Mouse (Mus musculus) hindbrain, postnatal 0 days (tissue): ENCODE measurements around the gene Rac2. TPM values are rescaled to one million over a fixed set of nuclear protein-coding genes. Genes with fewer than 3 reads are reported as not detected.

Source experiments
- ATAC-seq: fragments of 200-750 bp; cut with Nextera tagmentation; 2 replicates; pipeline ENCODE4 v1.8.0; 2017; ENCODE audit warnings: mild to moderate bottlenecking, moderate TSS enrichment, moderate library complexity
- DNase-seq: peaks from one replicate; pipeline ENCODE4 v3.0.0-alpha.2; 2015; ENCODE audit warnings: low spot score
- H3K27ac ChIP-seq: fragments of 300-500 bp; sonication (generic); 2 replicates; pipeline ENCODE4 v1.5.1; 2014; ENCODE audit warnings: mild to moderate bottlenecking
- H3K27me3 ChIP-seq: fragments of 300-500 bp; sonication (generic); 2 replicates; pipeline ENCODE4 v1.6.1; 2014; ENCODE audit warnings: low read length, mixed read lengths; ENCODE audit not compliant: insufficient read depth
- H3K36me3 ChIP-seq: fragments of 300-500 bp; sonication (generic); 2 replicates; pipeline ENCODE4 v1.6.1; 2014; ENCODE audit warnings: low read length, mixed read lengths; ENCODE audit not compliant: insufficient read depth
- H3K4me1 ChIP-seq: fragments of 300-500 bp; sonication (generic); 2 replicates; pipeline ENCODE4 v1.6.1; 2014; ENCODE audit warnings: antibody characterized with exemption, low read length, mixed read lengths; ENCODE audit not compliant: insufficient read depth
- H3K4me2 ChIP-seq: fragments of 300-500 bp; sonication (generic); 2 replicates; pipeline ENCODE4 v1.6.1; 2014; ENCODE audit warnings: low read depth, mild to moderate bottlenecking, low read length, moderate library complexity, mixed read lengths
- H3K4me3 ChIP-seq: fragments of 300-500 bp; sonication (generic); 2 replicates; pipeline ENCODE4 v1.5.1; 2014; ENCODE audit warnings: low read length
- H3K9ac ChIP-seq: fragments of 300-500 bp; sonication (generic); replicated peaks from 2 replicates; pipeline ENCODE4 v1.6.1; 2014; ENCODE audit warnings: mild to moderate bottlenecking, low read length, moderate library complexity, mixed read lengths
- H3K9me3 ChIP-seq: fragments of 300-500 bp; sonication (generic); 2 replicates; pipeline ENCODE4 v1.6.1; 2016; ENCODE audit warnings: low read length, mixed read lengths
- CTCF ChIP-seq: IDR thresholded peaks from 2 replicates; pipeline ENCODE4 v1.5.1; 2016; ENCODE audit warnings: antibody characterized with exemption, control low read depth, low read depth
- WGBS: fragments of 180-500 bp; shearing (Covaris S2); extraction: QIAGEN DNeasy Blood & Tissue Kit; methylation state at CpG from one replicate; pipeline ENCODE4 v1.1.7; 2014; 5-methylcytosine and 5-hydroxymethylcytosine counted together
- polyA plus RNA-seq: library from polyadenylated mRNA; unstranded; fragments of >200 nt; fragmentation: Nextera tagmentation; extraction: Ambion mirVana; gene quantifications from 2 replicates; pipeline ENCODE4 v1.2.1, GENCODE M21; 2015
- total RNA-seq: library from RNA; depleted of rRNA; stranded (reverse); fragments of >200 nt; gene quantifications from 2 replicates; pipeline ENCODE4 v1.2.3, GENCODE M21; 2014

Rac2 gene
- total and polyA plus RNA-seq, 2 experiments from 2014 or later = 3.4 to 6.8 TPM

DNA sequence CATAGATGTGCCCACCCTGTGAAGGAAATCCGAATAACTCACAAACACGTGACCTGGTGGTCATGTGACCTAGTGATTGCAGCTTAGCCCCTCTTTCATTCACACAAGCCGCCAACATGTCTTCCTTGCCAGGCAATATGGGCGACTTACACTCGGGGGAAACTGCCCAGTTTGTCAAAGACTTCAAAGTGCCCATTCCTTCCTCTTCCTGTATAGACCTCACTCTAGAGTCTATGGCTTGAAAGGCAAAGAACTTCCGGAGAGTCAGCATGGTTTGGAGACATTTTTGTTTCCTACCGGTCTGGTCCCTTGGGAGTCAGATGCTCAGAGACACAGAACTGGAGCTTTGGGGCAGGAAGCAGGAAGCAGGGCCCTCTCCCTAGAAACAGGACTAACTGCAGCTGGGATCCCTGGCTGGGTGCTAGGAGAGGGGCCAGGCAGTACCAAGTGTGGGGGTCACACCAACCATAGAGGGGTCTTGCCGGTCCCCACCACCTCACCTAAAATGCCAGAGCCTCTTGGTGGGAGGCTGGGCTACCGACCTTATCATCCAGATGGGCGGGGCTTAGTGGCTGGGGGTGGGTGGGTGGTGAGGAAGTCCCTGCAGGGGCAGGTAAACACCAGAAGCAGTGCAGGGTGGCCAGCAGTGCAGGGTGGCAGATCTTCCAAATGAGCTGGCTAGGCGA is 43.7 kb downstream of the Rac2 start:
- Histone ChIP-seq H3K27ac (peak overlapping the region; percentile 61), H3K36me3 (no peaks in the 10 kb centered on the region)
- no peak for ATAC-seq

DNA sequence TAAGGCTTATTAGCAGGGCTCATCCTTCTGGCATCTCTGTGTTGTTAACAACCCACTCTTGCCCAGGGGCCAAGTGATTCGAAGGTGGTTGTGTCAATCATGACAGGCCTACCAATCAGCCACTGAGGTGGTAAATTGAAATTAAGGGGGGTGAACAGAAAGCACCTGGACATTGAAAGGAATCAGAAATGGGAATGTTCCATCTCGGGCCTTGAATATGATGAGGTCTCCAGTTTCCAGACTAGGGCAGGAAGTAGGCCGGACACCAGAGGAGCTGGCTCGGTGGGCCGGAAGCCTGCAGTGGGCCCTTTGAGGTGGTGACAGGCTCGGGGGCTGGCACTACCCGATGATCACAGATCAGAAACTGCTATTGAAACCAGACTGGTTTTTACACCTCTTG is 44.6 kb downstream of the Rac2 start:
- ATAC-seq (no peak), DNase-seq (peak; percentile 52)
- TF ChIP-seq CTCF = no peak
- no peak overlapping the region for H3K4me2 ChIP-seq
- no peaks in the 10 kb centered on the region for H3K9me3 ChIP-seq
- H3K9ac ChIP-seq = no peak overlapping the region
- 76% methylated on average over 7 of the region's 7 CpGs for WGBS
- H3K4me1 ChIP-seq = peaks cover 20% of the 10 kb centered on the region
- H3K36me3 ChIP-seq = no peaks in the 10 kb centered on the region
- no peak overlapping the region for H3K4me3 ChIP-seq
- H3K27me3 ChIP-seq = no peaks in the 10 kb centered on the region
- no peak overlapping the region for H3K27ac ChIP-seq

More for the DNA sequence above, 43.7 kb downstream of the Rac2 start:
- H3K4me1 ChIP-seq = peaks cover 20% of the 10 kb centered on the region
- no peak for TF ChIP-seq CTCF
- 52% methylated on average over 11 of the region's 11 CpGs for WGBS
- H3K9ac ChIP-seq = peak overlapping the region; percentile 37
- H3K27me3 ChIP-seq = no peaks in the 10 kb centered on the region
- peak overlapping the region; percentile 47 for H3K4me2 ChIP-seq
- DNase-seq = peak; percentile 19
- H3K9me3 ChIP-seq = no peaks in the 10 kb centered on the region
- peak overlapping the region; percentile 16 for H3K4me3 ChIP-seq

DNA sequence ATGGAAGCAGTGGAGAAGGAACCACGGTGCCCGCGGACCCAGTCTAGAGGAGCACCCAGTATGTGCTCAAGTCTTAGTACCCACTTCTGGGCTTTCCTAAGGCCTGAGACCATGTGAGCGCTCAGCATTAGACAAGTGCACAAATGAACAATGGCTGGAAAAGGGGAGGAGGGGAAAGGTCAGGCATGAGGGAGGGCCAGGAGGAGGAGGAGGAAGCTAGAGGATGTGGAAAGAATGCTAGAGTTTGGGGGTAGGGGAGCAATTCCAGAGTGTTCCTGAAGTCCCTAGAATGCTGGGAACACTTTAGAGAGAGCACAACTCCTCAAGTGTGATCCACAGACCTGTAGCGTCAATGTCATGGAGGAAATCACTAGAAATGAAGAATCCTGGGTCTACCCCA is 48.4 kb downstream of the Rac2 start:
- no peak overlapping the region for H3K4me2 ChIP-seq
- DNase-seq (no peak), ATAC-seq (no peak)
- H3K27me3 ChIP-seq = no peaks in the 10 kb centered on the region
- H3K9me3 ChIP-seq = no peaks in the 10 kb centered on the region
- no peak overlapping the region for H3K4me3 ChIP-seq
- no peak overlapping the region for H3K9ac ChIP-seq
- no peaks in the 10 kb centered on the region for H3K36me3 ChIP-seq
- no peak for TF ChIP-seq CTCF
- peaks cover 3% of the 10 kb centered on the region; the same call in 1 of the 2 replicates for H3K4me1 ChIP-seq
- H3K27ac ChIP-seq = no peak overlapping the region
- WGBS = 85% methylated on average over 5 of the region's 5 CpGs

- WGBS = 78% methylated on average over 6 of the region's 6 CpGs
Observed at GRCm38 (mm10) chr15:78521892-78522291, 50.7 kb downstream of the Rac2 start.

GRCm38 (mm10) chr15:78521331-78521730 is 51.3 kb downstream of the Rac2 start:
- ATAC-seq (no peak), DNase-seq (no peak)
- 72% methylated on average over 8 of the region's 8 CpGs for WGBS
- Histone ChIP-seq H3K36me3 (no peaks in the 10 kb centered on the region), H3K27me3 (no peaks in the 10 kb centered on the region), H3K9me3 (no peaks in the 10 kb centered on the region), H3K4me3 (no peak overlapping the region), H3K27ac (no peak overlapping the region), H3K4me2 (no peak overlapping the region), H3K9ac (no peak overlapping the region), H3K4me1 (no peaks in the 10 kb centered on the region)
- TF ChIP-seq CTCF = no peak

More at GRCm38 (mm10) chr15:78521892-78522291, 50.7 kb downstream of the Rac2 start:
- no peaks in the 10 kb centered on the region for H3K9me3 ChIP-seq
- H3K4me2 ChIP-seq = no peak overlapping the region
- H3K27me3 ChIP-seq = no peaks in the 10 kb centered on the region
- H3K4me3 ChIP-seq = no peak overlapping the region
- H3K9ac ChIP-seq = no peak overlapping the region
- DNase-seq (no peak), ATAC-seq (no peak)
- H3K4me1 ChIP-seq = no peaks in the 10 kb centered on the region
- no peak for TF ChIP-seq CTCF
- no peak overlapping the region for H3K27ac ChIP-seq
- no peaks in the 10 kb centered on the region for H3K36me3 ChIP-seq

DNA sequence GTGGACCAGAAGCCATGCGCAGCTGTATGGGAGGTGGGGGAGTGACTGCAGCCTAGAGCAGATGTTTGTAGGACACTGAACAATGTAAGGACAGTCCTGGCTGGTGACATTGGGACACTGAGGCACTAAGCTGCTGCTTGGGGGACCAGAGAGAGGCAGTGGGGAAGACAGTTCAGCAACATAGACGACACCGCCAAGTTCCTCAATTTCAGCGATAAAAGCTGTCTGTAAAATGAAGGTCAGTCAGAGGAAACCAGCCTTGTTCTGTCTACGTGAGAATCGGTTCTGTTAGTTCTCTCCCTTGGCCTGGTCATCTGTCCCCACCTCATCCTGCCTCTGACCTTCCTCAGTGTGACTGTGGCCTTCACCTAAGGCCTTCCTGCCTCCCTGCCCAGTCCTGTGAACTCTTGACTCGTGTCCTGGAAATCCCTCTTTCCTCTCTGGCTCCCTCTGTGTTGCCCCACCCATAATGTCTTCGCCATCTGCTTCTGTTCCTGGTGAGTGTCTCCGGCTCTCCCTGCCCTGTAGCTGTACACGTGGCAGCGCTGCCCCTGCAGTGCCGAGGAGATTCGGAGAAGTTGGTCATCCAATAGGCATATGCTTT is 52.4 kb downstream of the Rac2 start:
- no peak for TF ChIP-seq CTCF
- no peak overlapping the region for H3K4me2 ChIP-seq
- WGBS = 61% methylated on average over 13 of the region's 13 CpGs

DNA sequence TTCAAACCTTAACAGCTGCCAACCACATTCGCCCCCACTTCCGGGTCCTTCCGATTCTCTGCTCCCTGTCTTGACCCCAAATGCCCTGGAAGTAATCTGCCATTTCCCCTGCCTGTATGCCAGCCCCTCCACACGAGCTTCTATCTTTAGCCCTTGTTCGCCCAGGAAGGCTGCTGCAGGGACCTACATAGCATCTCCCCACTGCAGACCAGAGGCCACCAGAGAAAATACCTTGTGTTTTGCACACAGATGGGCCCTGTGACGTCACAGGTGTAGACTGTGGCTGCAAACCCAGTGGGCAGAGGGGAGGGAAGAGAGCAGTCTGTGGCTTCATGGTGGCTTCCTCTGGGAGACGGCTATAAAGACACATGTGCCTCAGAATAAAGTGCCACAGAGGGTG is 54.4 kb downstream of the Rac2 start:
- WGBS = 68% methylated on average over 7 of the region's 7 CpGs
- DNase-seq (no peak), ATAC-seq (no peak)
- H3K27ac ChIP-seq = no peak overlapping the region
- H3K4me2 ChIP-seq = no peak overlapping the region
- TF ChIP-seq CTCF = no peak
- no peak overlapping the region for H3K9ac ChIP-seq
- H3K9me3 ChIP-seq = no peaks in the 10 kb centered on the region
- H3K4me1 ChIP-seq = no peaks in the 10 kb centered on the region
- no peaks in the 10 kb centered on the region for H3K36me3 ChIP-seq
- no peak overlapping the region for H3K4me3 ChIP-seq
- H3K27me3 ChIP-seq = no peaks in the 10 kb centered on the region

More for the DNA sequence above, 52.4 kb downstream of the Rac2 start:
- Histone ChIP-seq H3K36me3 (no peaks in the 10 kb centered on the region), H3K27ac (no peak overlapping the region), H3K27me3 (no peaks in the 10 kb centered on the region), H3K4me1 (no peaks in the 10 kb centered on the region), H3K4me3 (no peak overlapping the region), H3K9ac (no peak overlapping the region), H3K9me3 (no peaks in the 10 kb centered on the region)
- DNase-seq = no peak
- no peak for ATAC-seq
